Mouse (Mus musculus) ES-Bruce4 (cell line): ENCODE measurements at regions not wholly inside any gene's neighbourhood (a gene's known extent, or its start where the extent isn't known, plus 50 kb on each side); places are given as distances from the start of the nearest gene placed in this dataset.

Experiments
- H3K27ac ChIP-seq: 2 replicates; pipeline ENCODE4 v1.5.1; 2012; ENCODE audit warnings: low read length, inconsistent platforms; ENCODE audit not compliant: insufficient read depth
- H3K27me3 ChIP-seq: 2 replicates; pipeline ENCODE4 v1.6.1; 2012; ENCODE audit warnings: mild to moderate bottlenecking, low read length, inconsistent platforms; ENCODE audit not compliant: control insufficient read depth, poor library complexity, insufficient read depth, severe bottlenecking
- H3K36me3 ChIP-seq: 2 replicates; pipeline ENCODE4 v1.6.1; 2012; ENCODE audit warnings: inconsistent platforms, mild to moderate bottlenecking, low read length, moderate library complexity; ENCODE audit not compliant: control insufficient read depth, poor library complexity, insufficient read depth, severe bottlenecking
- H3K4me1 ChIP-seq: one replicate; pipeline ENCODE4 v1.8.1; 2011; ENCODE audit warnings: low read length; ENCODE audit not compliant: control insufficient read depth, insufficient read depth
- H3K4me3 ChIP-seq: 2 replicates; pipeline ENCODE4 v1.5.1; 2011; ENCODE audit warnings: low read depth, mild to moderate bottlenecking, low read length
- H3K9ac ChIP-seq: 2 replicates; pipeline ENCODE4 v1.6.1; 2012; ENCODE audit warnings: low read depth, mild to moderate bottlenecking, inconsistent platforms; ENCODE audit not compliant: poor library complexity, severe bottlenecking
- H3K9me3 ChIP-seq: replicated peaks from 2 replicates; pipeline ENCODE4 v1.6.1; 2012; ENCODE audit warnings: mild to moderate bottlenecking, low read length, inconsistent platforms; ENCODE audit not compliant: control insufficient read depth, poor library complexity, insufficient read depth, severe bottlenecking
- CTCF ChIP-seq: IDR thresholded peaks from one replicate; pipeline ENCODE4 v1.8.1; 2011; ENCODE audit warnings: low read depth, low read length
- EP300 ChIP-seq: IDR thresholded peaks from 2 replicates; pipeline ENCODE4 v1.6.1; 2011; ENCODE audit warnings: low read depth, low read length; ENCODE audit not compliant: insufficient read depth
- POLR2A ChIP-seq: IDR thresholded peaks from one replicate; pipeline ENCODE4 v1.8.1; 2011; ENCODE audit warnings: low read length; ENCODE audit not compliant: insufficient read depth

DNA sequence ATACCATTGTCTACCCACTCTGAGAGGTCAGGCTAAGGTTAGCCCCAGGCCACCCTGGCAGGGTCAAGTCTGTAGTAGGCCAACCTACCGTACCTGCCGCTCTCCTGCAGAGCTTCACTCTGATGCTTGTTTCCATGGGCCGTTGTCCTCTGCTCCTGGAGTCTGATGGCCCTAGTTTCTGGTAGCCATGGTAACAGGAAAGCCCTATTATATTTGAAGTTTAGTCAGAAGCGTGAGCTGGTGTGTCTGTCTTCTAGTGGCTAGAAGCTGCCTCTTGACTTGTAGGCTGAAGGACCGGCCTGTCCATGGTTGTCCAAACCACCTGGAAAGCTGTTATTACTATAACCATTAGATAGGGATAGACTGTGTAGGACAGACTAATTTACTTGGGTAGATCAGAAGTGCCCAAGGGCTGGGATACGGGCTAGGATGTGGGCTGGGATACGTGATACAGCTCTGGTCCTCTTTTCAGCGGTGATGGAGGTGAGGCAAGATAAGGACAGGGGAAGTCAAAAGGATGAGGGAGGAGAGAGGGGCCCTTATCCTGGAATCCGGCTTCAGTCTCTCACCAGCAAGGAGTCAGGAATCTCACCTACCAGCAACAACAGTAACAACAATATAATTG, 58.5 kb upstream of the Zfp706 start:
- no peaks in the 10 kb centered on the region for H3K27me3 ChIP-seq
- no peak overlapping the region for H3K27ac ChIP-seq
- no peak for TF ChIP-seq CTCF
- no peak for TF ChIP-seq EP300
- no peak for TF ChIP-seq POLR2A

DNA sequence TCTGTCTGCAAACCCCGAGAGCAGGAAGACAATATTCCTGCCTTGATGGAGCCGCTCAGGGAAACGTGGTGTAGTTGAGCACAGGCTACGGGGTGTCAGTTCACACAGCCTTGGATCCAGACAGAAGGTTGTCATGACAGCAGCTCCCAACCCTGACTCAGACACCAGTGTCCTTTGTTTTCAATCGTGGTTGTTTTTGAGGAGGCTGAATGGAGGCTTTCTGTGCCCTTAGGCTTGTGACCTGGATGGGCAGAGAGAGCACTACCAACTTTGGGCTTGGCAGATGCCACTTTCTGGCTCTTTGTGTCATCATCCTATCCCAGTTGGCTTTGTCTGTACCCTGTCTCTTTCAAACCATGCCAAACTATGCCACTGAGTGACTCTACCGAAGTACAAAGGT, 57.8 kb upstream of the Zfp706 start:
- TF ChIP-seq POLR2A, result no peak
- no peak for TF ChIP-seq EP300
- no peak for TF ChIP-seq CTCF
- H3K9me3 ChIP-seq, result peaks cover 9% of the 10 kb centered on the region; the same call in 1 of the 2 replicates
- H3K27me3 ChIP-seq, result no peaks in the 10 kb centered on the region
- H3K9ac ChIP-seq, result no peak overlapping the region
- no peaks in the 10 kb centered on the region for H3K36me3 ChIP-seq
- H3K27ac ChIP-seq, result no peak overlapping the region
- no peak overlapping the region for H3K4me3 ChIP-seq
- no peaks in the 10 kb centered on the region for H3K4me1 ChIP-seq

More for the DNA sequence above, 58.5 kb upstream of the Zfp706 start:
- no peak overlapping the region for H3K4me3 ChIP-seq
- no peaks in the 10 kb centered on the region for H3K36me3 ChIP-seq
- H3K4me1 ChIP-seq, result peaks cover 2% of the 10 kb centered on the region
- H3K9ac ChIP-seq, result no peak overlapping the region
- H3K9me3 ChIP-seq, result peaks cover 9% of the 10 kb centered on the region; the same call in 1 of the 2 replicates

DNA sequence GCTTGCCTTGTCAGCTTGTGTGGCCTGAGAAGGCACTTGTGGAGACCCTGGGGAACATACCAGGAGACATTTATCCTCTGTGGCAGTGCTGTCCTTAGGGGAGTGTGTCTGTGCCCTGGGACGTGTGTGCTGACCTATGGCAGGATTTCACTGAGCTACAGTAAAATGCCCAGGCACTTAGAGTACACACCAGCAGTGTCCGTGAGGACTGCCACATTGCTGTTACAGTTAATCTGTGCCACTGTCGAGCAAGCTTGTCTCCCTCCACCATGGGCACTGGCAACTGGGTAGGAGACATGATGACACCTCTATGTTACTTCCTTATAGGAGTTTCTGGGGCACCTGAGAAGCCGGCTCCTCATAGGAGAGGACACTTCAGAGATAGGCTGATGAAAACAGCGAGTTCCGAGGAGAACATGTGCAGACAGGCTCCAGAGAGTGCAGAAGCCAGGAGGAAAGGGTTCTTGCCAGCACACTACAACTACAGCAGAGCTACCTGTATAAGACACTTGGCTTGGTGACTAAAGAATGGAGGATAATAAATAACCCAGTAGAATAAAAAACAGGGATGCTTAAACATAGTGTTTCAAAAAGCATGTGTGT, 56.3 kb upstream of the Zfp706 start:
- Histone ChIP-seq H3K27ac (no peak overlapping the region), H3K4me3 (no peak overlapping the region), H3K36me3 (no peaks in the 10 kb centered on the region), H3K4me1 (no peaks in the 10 kb centered on the region), H3K9ac (no peak overlapping the region), H3K27me3 (no peaks in the 10 kb centered on the region), H3K9me3 (peaks cover 9% of the 10 kb centered on the region; the same call in 1 of the 2 replicates)
- TF ChIP-seq POLR2A, result no peak
- TF ChIP-seq EP300, result no peak
- no peak for TF ChIP-seq CTCF

- no peaks in the 10 kb centered on the region for H3K36me3 ChIP-seq
- no peak overlapping the region for H3K27ac ChIP-seq
- H3K9me3 ChIP-seq, result peaks cover 9% of the 10 kb centered on the region; the same call in 1 of the 2 replicates
- no peak overlapping the region for H3K4me3 ChIP-seq
- peaks cover 3% of the 10 kb centered on the region for H3K4me1 ChIP-seq
- H3K27me3 ChIP-seq, result no peaks in the 10 kb centered on the region
- no peak overlapping the region for H3K9ac ChIP-seq
- TF ChIP-seq CTCF, result no peak
- no peak for TF ChIP-seq EP300
These were observed 55.0 kb upstream of the Zfp706 start for GRCm38 (mm10) chr15:37062585-37062984.

GRCm38 (mm10) chr15:37061501-37061900, 53.9 kb upstream of the Zfp706 start:
- Histone ChIP-seq H3K9ac (no peak overlapping the region), H3K27ac (no peak overlapping the region), H3K4me1 (peaks cover 3% of the 10 kb centered on the region), H3K27me3 (no peaks in the 10 kb centered on the region), H3K4me3 (no peak overlapping the region), H3K36me3 (no peaks in the 10 kb centered on the region), H3K9me3 (peaks cover 13% of the 10 kb centered on the region)
- TF ChIP-seq EP300 (no peak), CTCF (no peak), POLR2A (no peak)

- no peak for TF ChIP-seq EP300
- TF ChIP-seq CTCF, result no peak
- TF ChIP-seq POLR2A, result no peak
- Histone ChIP-seq H3K4me3 (no peak overlapping the region), H3K9me3 (peaks cover 16% of the 10 kb centered on the region), H3K4me1 (peaks cover 3% of the 10 kb centered on the region), H3K9ac (no peak overlapping the region), H3K27ac (no peak overlapping the region), H3K27me3 (no peaks in the 10 kb centered on the region), H3K36me3 (no peaks in the 10 kb centered on the region)
These were observed 53.3 kb upstream of the Zfp706 start for GRCm38 (mm10) chr15:37060831-37061230.
